ENCODE assay signal across 12 mouse cellular contexts in genomic region chr1:165682056-165682853, GRCm38 (mm10). TPM values are rescaled to one million over a fixed set of nuclear protein-coding genes. Genes with fewer than 3 reads are reported as not detected.
DNase-seq lines count a peak whose midpoint lies in the region; ATAC-seq and TF ChIP-seq lines count a peak whose summit lies in the region.
"Had no signal": no experiment of that assay in that cellular context is flagged by ENCODE, and none has a peak within 500 bp of the region (broad histone marks: within the 10 kb centered on the region; RNA-seq: fewer than 3 reads in every experiment).

No protein-coding gene starts in this region.

- H3K27me3 ChIP-seq in kidney, adult 2 months (replicated peaks; ENCODE audit: control insufficient read depth, insufficient read depth, low read length), result no peaks in the 10 kb centered on the region
- no peaks in the 10 kb centered on the region for H3K27me3 ChIP-seq in liver, embryonic 13.5 days
- H3K27me3 ChIP-seq: hindbrain, embryonic 15.5 days had no signal

- no peak for TF ChIP-seq POLR2A in kidney, adult 2 months (IDR thresholded peaks at IDR 0.05; ENCODE audit: low read depth, low read length)

- ATAC-seq in liver, embryonic 13.5 days (ENCODE audit: low read depth), result peak; percentile 45; the same call in 1 of the 2 replicates
- ATAC-seq: forebrain, embryonic 16.5 days had no signal

- WGBS in kidney, adult 2 months, result 47% methylated on average over 18 of the region's 18 CpGs
- WGBS in liver, embryonic 13.5 days (ENCODE audit: insufficient replicate concordance), result 44% methylated on average over 18 of the region's 18 CpGs

- H3K4me1 ChIP-seq in kidney, adult 2 months (ENCODE audit: control insufficient read depth, insufficient read depth, low read length), result peaks cover 8% of the 10 kb centered on the region; the same call in 1 of the 2 replicates
- H3K4me1 ChIP-seq in brown adipose tissue, adult 24 weeks (ENCODE audit: control insufficient read depth, insufficient read depth, insufficient read length, low read length), result peaks cover 43% of the 10 kb centered on the region
- H3K4me1 ChIP-seq in liver, embryonic 13.5 days (replicated peaks), result peaks cover 27% of the 10 kb centered on the region; the same call in 1 of the 2 replicates
- H3K4me1 ChIP-seq: hindbrain, embryonic 15.5 days had no signal

- H3K4me2 ChIP-seq in liver, embryonic 13.5 days, result no peak overlapping the region
- H3K4me2 ChIP-seq: hindbrain, embryonic 15.5 days; lung, embryonic 14.5 days had no signal

- H3K27ac ChIP-seq in kidney, adult 2 months (ENCODE audit: insufficient read depth, low read depth, low read length), result peak overlapping the region; percentile 54
- H3K27ac ChIP-seq in brown adipose tissue, adult 24 weeks (replicated peaks; ENCODE audit: low read depth, low read length), result peak overlapping the region; percentile 71
- H3K27ac ChIP-seq in liver, embryonic 13.5 days, result no peak overlapping the region
- H3K27ac ChIP-seq: hindbrain, embryonic 15.5 days had no signal

- H3K4me3 ChIP-seq in kidney, adult 2 months (ENCODE audit: insufficient read depth, low read depth, low read length), result no peak overlapping the region
- no peak overlapping the region for H3K4me3 ChIP-seq in brown adipose tissue, adult 24 weeks (ENCODE audit: insufficient read depth, low read depth, low read length)
- no peak overlapping the region for H3K4me3 ChIP-seq in liver, embryonic 13.5 days (replicated peaks)
- H3K4me3 ChIP-seq: hindbrain, embryonic 15.5 days had no signal

- no peaks in the 10 kb centered on the region for H3K36me3 ChIP-seq in kidney, adult 2 months (ENCODE audit: control insufficient read depth, insufficient read depth, low read length)
- no peaks in the 10 kb centered on the region for H3K36me3 ChIP-seq in liver, embryonic 13.5 days
- H3K36me3 ChIP-seq: hindbrain, embryonic 15.5 days had no signal

- peak; percentile 62 for DNase-seq in kidney, adult 2 months
- DNase-seq in kidney, adult 8-10 months, result no peak
- peak; percentile 54 for DNase-seq in CD4-positive, CD25-positive, alpha-beta regulatory T cell, adult 2 months (ENCODE audit: low read depth, low spot score)
- DNase-seq in liver, embryonic 13.5 days, result no peak
- DNase-seq in cerebellum, adult 9-11 months, result no peak
- no peak for DNase-seq in adrenal gland, postnatal 36 days
- DNase-seq in ovary, postnatal 14 days (ENCODE audit: low spot score), result no peak
- DNase-seq: lung, embryonic 14.5 days; thymus, postnatal 14 days had no signal

- H3K9me3 ChIP-seq in liver, embryonic 13.5 days (replicated peaks), result no peaks in the 10 kb centered on the region
- H3K9me3 ChIP-seq: hindbrain, embryonic 15.5 days had no signal

- no peak overlapping the region; the same call in 1 of the 2 replicates for H3K9ac ChIP-seq in liver, embryonic 13.5 days
- H3K9ac ChIP-seq: hindbrain, embryonic 15.5 days; lung, embryonic 14.5 days had no signal

- no peak for TF ChIP-seq CTCF in kidney, adult 2 months (conservative IDR thresholded peaks at IDR 0.05; ENCODE audit: insufficient read depth, insufficient read length, low read depth, low read length)

RNA-seq across cellular contexts. Expression of gene Rcsd1, which starts 27.3 kb away (rescaled TPM):
- polyA plus RNA-seq in kidney, adult 2 months (2012; rRNA removed), result 11.7 and 15.6 TPM in 2 replicates
- polyA plus RNA-seq in brown adipose tissue, adult 24 weeks (2012; ENCODE audit: insufficient read depth, insufficient read length, missing spikeins), result 4.8 and 8.8 TPM in 2 replicates
- 7.5 and 8.3 TPM in 2 replicates for polyA plus RNA-seq in liver, embryonic 13.5 days (2015; fragmentation: Nextera tagmentation; extraction: Ambion mirVana)
- total RNA-seq in adrenal gland, postnatal 36 days (2021), result 10 to 100 TPM; 12.4 to 20.2 TPM

RNA-seq across cellular contexts. Expression of gene Mpzl1, which starts 47.9 kb away (rescaled TPM):
- 38.6 and 42.0 TPM in 2 replicates for polyA plus RNA-seq in kidney, adult 2 months (2012; rRNA removed)
- 3.4 and 7.4 TPM in 2 replicates for polyA plus RNA-seq in brown adipose tissue, adult 24 weeks (2012; ENCODE audit: insufficient read depth, insufficient read length, missing spikeins)
- polyA plus RNA-seq in liver, embryonic 13.5 days (2015; fragmentation: Nextera tagmentation; extraction: Ambion mirVana), result 31.9 and 36.0 TPM in 2 replicates
- 10 to 100 TPM; 22.7 to 30.8 TPM for total RNA-seq in adrenal gland, postnatal 36 days (2021)

Comparison
In these comparisons a context has a peak if more than half of its experiments do, and no peak if none do; other contexts are left out.
1. DNase-seq: peak in kidney, adult 2 months (single experiment) and CD4-positive, CD25-positive, alpha-beta regulatory T cell, adult 2 months (single experiment); none in kidney, adult 8-10 months (0 of 2), liver, embryonic 13.5 days (single experiment), cerebellum, adult 9-11 months (single experiment), adrenal gland, postnatal 36 days (0 of 2) and ovary, postnatal 14 days (single experiment).